Mouse (Mus musculus) lung, adult 18-20 months (tissue): ENCODE results near the gene Samd11.

ENCODE experiments used
- DNase-seq, 2 experiments: peaks; one replicate each; pipeline ENCODE4 v3.0.0; 2022; ENCODE audit warnings: mixed read lengths in 2 of 2

The Samd11 gene

DNA sequence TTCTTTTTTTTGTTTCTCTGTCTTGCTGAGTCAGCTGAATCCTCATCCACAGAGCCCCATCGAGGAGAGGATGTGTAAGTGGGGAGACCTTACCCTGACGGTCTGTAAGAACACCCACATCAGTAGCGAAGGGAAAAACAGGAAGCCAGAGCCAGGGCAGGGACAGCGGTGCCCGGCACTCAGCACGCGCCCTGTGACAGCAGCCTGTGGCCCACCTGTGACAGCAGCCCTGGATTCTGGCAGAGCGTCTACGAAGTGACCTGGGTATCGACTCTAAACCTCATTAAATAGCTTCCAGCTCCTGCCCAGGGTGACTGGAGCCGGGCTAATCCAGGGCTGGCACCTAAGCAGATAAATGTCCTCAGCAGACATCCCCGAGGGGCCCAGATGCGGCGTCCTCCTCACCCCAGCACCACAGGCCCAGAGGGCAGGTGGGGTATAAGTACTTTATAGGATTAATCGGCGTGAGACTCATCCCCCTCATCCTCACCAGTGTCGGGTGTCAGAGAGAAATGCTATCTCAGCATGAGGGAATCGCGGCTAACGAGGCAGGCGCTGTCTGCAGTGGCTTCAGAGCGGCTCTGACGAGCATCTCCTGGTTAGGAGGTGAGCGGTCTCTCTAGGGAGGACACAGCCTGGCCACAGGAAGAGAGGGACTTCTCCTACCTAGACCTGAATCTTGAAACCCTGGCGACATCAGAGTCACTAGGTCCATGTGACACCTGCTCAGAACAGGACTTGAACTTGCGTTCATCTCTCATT lies at the start of gene Samd11:
Samd11 (minus strand) TSS at position 580 of the 762 bp plus-strand sequence.
- no peak for DNase-seq

DNA sequence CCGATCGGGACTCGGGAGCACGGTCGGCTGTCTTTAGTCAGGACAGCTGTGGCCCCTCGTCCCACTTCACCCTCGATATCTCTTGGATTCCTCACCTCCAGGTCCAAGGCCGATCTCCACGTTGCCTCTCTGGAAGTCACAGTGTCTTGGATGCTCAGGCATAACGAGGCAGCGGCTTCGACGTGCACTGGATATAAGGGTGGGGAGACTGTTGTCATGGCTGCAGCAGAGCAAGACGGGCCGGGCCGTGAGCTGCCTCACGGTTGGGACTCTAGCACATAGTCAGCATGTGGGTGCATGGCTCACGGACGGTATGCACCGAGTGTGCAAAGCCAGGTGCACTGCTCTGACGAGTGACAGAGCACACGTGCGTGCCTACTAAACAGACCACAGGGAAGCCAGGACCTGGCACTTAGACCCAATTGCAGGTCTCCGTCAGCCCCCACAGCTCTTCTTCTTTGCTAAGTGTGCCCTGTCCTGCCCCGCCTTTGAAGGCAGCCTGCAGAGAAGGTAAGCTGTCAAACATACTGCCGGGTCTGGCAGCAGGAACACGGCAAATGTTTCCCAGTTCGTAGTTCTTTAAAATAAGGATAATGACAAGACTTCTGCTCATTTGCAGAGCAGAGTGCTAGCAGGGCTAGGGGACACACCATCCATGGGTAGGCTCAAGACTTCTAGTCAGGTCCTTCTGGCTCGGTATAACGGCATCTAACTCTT lies 938 bp downstream of the Samd11 start:
- no peak for DNase-seq

DNA sequence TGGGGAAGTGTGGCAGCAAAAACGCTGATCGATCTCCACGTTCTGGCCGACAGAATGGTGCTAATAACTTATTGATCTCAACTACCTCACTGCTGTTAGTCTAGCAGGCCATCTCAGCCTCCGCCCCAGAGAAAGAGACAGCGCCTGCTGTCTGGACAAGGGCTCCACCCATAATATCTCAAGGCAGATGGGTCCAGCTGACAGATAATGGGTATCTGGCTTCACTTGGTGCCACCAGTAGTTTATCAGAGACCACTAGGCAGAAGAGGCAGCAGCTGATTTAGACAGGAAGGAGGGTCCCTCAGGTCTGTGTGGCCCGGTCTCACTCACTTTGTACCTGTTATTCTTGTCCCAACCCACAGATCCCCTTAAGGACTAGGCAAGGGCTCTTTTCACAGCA lies 2.4 kb downstream of the Samd11 start:
- DNase-seq = no peak

DNA sequence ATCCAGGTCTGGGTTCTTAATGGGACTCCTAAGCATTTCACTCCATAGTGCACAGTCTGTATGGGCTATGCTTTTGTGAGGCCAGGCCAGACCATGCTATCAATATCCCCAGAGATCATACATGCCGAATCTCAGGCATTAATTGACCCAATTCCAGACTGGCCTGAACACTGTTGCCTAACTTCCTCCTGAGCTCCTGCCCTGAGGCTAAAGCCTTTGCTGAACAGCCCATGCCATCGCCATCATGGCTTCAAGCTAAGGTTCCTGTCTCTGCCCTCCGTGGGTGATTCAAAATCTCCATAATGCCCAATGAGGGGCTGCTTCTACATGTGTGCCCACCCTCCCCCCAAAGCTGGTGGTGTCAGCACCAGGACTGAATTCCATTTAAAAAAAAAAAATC lies 2.8 kb downstream of the Samd11 start:
- no peak for DNase-seq

DNA sequence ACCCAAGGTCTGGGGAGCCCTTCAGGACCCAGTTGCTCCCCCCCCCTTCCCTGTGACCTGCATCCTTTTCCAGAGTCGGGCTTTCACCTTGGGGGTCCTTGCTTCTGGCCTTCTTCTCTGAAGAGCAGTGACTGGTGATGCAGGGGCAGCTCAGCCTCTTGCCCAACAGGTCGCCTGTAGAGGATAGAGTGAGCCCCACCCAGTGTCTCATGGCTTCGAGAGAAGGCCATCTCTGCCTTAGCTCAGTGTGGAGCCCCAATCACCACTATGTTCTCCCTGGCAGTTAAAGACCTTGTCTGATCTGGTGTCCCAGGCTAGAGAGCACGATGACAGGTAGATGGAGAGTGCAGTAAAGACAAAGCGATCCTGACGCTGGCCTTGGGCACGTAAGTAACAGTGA lies 3.3 kb downstream of the Samd11 start:
- DNase-seq = no peak

GRCm38 (mm10) chr4:156251081-156251480 lies 4.4 kb downstream of the Samd11 start:
- DNase-seq = no peak

GRCm38 (mm10) chr4:156249567-156249966 lies 5.9 kb downstream of the Samd11 start:
- DNase-seq = no peak

- no peak for DNase-seq
These were observed 18.6 kb downstream of the Samd11 start for GRCm38 (mm10) chr4:156236651-156237447.

GRCm38 (mm10) chr4:156235808-156236533 lies 19.5 kb downstream of the Samd11 start, which contains the start of gene Noc2l:
Gene Noc2l (plus strand): TSS chr4:156236010.
- peak; percentile 89 to 91 for DNase-seq

DNA sequence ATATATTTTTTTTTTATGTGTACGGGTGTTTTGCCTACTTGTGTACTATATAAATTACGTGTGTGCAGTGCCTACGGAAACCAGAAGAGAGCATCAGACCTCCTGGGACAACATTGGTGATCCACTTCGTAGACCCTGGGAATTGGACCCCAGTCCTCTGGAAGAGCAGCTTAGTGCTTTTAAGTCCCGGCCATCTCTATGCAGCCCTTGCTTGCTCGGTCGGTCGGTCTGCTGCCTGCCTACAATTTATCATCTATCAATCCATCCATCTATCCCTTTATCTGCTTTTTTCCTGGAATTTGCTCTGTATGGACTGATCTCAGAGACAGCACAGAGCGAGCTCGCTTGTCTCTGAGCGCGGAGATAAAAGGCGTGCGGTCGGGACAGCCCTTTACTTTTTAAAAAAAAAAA lies 20.1 kb downstream of the Samd11 start:
- DNase-seq = no peak

GRCm38 (mm10) chr4:156234701-156235213 lies 20.7 kb downstream of the Samd11 start, which contains the start of gene Plekhn1:
Gene Plekhn1 (minus strand): TSS chr4:156234857.
- DNase-seq = peak; percentile 71 to 72

- DNase-seq = peak in 1 of 2 experiments; percentile 11
These were observed 21.4 kb downstream of the Samd11 start for GRCm38 (mm10) chr4:156234021-156234501.

- peak; percentile 47 to 55 for DNase-seq
These were observed 26.9 kb downstream of the Samd11 start for GRCm38 (mm10) chr4:156228393-156229024.

DNA sequence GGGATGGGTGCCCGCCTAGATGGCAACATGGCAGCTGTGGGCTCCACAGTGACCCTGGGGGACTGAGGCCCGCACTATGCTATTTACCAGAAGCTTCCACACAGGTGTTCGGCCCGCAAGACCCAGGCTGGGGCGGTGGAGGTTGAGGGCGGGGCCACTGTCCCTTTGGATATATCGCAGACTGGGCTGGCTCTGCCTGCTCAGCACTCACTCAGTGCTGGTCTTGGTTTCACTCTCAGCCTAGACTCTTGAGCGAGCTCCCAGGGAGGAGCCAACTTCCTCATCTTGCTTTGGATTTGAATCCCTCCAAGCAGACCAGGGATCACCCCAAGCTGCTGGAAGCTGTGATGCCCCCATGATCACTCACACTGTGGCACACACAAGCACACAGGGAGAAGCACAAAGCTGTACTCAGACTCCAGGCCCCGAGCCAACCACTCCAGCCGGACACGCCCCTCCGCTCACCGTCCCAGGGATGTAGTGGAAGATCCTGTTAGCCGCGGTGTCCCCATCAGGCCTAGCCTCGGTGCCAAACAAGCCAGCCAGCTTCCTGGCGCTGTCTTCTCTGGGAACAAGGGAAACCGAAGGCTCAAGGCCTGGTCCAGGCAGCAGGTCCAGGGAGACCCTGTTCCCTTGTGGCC lies 27.6 kb downstream of the Samd11 start:
- DNase-seq = peak; percentile 73 to 81

- DNase-seq = no peak
These were observed 31.2 kb downstream of the Samd11 start for GRCm38 (mm10) chr4:156224276-156224675.

GRCm38 (mm10) chr4:156219936-156220335 lies 35.5 kb downstream of the Samd11 start:
- no peak for DNase-seq

DNA sequence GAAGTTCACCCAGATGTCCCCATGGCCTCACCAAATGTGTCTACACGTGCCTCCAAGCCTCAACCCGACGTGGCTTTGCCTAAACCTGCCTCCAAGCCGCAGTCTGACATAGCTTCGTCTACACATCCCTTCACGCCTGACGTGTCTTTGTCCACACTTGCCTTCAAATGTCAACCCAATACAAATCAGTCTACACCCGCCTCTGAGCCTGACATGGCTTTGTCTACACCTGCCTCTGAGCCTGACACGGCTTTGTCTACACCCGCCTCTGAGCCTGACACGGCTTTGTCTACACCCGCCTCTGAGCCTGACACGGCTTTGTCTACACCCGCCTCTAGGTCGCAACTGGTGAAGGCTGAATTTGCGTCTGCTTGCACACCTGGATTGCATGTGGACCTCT lies 37.6 kb downstream of the Samd11 start:
- no peak for DNase-seq

- no peak for DNase-seq
These were observed 38.3 kb downstream of the Samd11 start for GRCm38 (mm10) chr4:156217022-156217669.

DNA sequence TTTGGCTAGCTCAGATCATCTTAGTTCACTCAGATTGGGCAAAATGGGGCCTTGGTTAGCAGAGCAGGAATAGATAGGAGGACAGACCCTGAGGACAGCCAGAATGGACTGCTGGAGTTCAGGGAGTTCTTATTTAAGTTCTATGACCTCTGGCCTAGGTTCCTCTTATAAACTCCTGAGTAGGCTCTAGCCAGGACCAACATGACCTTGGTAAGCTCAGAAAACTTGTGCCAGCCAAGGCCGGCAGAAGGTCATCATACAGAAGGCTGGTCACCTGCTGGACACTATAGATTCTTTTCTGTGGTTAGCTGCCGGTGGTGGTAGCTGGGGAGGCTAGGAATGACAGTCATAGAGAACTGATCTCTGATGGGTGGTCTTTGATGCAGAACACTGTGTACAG lies 39.3 kb downstream of the Samd11 start:
- DNase-seq = no peak

- peak; percentile 65 to 75 for DNase-seq
These were observed 39.8 kb downstream of the Samd11 start, which contains the start of gene Perm1 for GRCm38 (mm10) chr4:156215649-156216048. Gene Perm1 (plus strand): TSS chr4:156215868.
